Mouse (Mus musculus) spleen, adult 2 months (tissue): ENCODE results near the gene Ffar2.

Experiments used
- CTCF ChIP-seq: fragments of 200-500 bp; IDR thresholded peaks from 2 replicates; pipeline ENCODE4 v1.5.1; 2011; ENCODE audit warnings: mild to moderate bottlenecking, inconsistent platforms; ENCODE audit not compliant: insufficient read depth, insufficient read length, insufficient replicate concordance; ENCODE audit errors: extremely low read depth
- POLR2A ChIP-seq: fragments of 200-500 bp; IDR thresholded peaks from 2 replicates; pipeline ENCODE4 v1.6.1; 2011; ENCODE audit warnings: low read depth, low read length, inconsistent platforms

- no peak for TF ChIP-seq CTCF
- no peak for TF ChIP-seq POLR2A
Observed at GRCm38 (mm10) chr7:30790141-30790540, 33.4 kb downstream of the Ffar2 start.
